Mouse (Mus musculus) NIH3T3 (cell line): ENCODE measurements around the gene Ppox.

Experiments used
- DNase-seq: peaks from one replicate; pipeline ENCODE4 v3.0.0-alpha.2; 2012; ENCODE audit warnings: low read depth

Ppox gene

DNA sequence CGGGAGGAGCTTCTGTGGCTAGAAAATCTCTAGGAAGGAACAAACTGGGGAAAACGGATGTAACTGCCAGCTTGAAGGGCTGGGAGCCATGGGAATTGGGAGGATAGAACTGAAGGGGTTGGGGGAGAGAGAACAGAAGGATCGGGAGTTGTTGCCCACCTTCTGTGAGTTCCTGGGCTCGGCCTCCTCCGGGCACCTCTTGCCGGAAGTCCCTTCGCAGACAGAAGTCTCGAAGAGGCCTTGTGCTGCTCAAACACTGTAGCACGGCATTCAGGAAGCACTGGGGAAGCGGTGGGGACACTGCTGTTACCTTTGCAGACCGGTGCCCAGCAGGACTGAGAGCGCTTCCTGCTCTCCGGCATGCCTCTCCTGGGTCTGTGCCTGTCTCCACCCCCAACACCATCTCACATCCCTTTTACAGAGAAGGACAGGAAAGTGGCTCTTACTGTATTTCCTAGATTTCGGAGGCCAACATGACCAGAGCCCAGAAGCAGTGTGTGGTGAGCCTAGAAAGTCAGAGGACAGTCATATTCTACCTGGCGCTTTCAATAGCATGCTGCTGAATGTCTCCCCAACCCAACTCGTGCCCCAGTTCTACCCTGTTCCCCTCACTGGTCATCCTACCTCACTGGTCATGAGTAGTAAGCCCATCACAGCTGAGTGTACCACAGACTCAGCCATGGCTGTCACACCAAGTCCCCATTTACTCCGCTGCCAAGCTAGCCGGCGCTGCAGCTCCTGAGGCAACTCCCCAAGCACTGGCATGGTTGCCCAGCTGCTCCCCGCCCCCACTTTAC, 4.3 kb upstream of the Ppox start:
- DNase-seq, result no peak

DNA sequence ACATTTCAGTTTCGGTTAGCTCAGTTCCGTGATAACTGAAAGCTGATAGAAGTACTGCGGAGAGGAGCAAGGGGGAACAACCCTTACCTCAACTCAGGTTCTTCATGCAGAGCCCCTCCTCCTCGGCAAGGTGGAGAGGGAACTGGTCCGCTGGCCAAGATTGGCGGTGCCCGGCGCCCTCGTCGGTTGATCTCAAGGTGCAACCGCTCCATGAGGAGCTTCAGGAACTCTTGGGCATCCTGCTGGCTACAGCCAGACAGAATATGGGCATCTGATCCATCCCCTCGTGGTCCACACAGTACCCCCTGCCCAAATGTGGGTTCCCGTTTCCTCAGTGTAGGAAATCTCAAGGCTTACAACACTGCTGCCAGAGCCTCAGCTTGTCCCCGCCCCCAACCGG, 3.5 kb upstream of the Ppox start:
- DNase-seq, result no peak

DNA sequence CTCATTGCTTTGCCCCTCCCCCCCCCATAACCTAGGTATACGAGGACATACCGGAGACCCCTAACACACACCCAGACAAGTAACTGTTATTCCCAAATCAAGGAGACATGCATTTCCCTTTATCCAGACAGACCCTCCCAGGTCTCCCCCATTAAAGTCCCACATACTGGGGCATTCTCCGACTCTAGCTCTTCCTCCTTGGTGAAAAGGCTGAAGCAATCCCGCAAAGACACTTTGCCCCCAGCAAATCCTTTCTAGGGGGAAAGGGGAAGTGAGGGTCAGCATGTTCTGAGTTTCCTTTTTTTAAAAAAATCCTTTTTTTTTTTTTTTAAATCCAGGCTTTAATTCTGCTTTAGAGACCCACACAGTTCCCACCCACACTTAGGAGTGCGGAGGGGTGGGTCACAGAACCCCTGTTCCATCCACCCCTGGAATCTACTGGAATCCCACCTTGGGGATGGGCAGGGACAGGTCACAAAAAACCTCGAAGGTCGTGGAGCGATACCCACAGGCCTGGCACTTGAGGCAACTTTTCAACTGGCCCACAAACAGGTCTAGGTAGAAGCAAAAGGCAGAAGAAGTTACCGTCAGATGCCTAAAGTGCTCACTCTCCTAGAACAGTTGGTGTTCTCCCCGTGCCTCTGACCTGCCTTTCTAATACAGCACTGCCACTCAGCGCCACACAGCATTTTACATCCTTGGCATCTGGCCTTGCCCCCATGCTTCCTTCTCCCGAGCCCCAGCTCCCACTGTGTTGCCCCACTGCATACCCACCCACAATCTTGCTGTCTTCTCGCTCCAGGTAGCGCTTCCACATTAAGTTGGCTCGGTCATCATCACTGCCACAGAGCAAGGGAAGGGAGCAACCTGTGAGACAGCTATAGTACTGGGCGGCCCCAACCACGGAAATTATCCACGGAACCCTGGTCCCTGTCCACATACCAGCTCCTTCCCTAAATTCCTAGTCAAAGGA, 2.5 kb upstream of the Ppox start:
- DNase-seq, result no peak

DNA sequence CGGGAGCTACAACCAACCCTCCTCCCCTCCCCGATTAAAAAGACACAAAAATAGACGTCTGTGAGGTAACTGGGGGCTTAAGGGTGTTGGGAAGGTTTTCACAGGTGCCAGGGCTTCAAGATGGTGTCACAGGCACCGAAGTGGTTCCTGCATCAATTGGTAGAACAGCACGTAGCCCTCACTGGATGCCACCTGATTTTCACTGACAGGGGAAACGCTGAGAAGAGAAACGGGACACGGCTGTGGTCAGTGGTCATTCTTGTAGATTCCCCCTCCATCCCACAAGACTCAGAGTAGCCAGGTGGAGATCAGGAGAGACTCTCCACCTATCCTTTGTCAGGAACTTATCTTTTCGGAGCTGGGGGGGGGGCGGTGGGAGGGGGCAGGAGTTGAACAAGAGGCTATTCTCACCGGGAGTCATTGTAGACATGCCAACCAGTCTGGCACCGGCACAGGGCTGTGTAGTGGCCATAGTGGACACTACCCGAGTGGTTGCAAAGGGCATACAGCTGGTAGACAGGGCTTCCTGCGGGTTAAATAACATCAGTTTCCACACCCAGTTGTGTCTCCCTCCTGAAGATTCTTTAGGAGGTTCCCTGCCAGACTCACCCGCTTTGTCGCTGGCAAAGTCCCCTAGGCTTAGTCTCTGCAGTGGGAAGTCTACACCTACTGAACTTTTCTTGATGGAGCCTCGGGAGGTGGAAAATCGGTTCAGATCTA, 1.3 kb upstream of the Ppox start:
- no peak for DNase-seq

DNA sequence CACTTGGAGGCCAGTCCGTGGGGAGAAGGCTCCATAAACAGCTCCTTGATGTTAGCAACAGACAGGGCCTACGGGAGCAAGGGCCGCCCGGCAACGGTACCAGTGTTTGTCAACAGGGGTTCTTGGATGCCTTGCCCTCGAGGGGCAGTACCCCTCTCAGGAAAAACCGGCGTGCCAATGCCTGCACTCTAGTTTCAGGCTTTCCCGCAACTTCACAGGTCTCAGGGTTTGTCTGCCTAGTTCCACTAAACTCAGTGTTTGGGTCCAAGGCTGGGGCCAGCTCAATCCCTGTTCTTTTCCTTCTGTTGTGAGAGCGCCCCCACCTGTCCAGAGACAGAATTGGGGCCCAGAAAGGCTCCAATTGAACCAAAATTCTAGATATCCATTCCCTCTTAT, 540 bp upstream of the Ppox start:
- DNase-seq, result peak; percentile 93

DNA sequence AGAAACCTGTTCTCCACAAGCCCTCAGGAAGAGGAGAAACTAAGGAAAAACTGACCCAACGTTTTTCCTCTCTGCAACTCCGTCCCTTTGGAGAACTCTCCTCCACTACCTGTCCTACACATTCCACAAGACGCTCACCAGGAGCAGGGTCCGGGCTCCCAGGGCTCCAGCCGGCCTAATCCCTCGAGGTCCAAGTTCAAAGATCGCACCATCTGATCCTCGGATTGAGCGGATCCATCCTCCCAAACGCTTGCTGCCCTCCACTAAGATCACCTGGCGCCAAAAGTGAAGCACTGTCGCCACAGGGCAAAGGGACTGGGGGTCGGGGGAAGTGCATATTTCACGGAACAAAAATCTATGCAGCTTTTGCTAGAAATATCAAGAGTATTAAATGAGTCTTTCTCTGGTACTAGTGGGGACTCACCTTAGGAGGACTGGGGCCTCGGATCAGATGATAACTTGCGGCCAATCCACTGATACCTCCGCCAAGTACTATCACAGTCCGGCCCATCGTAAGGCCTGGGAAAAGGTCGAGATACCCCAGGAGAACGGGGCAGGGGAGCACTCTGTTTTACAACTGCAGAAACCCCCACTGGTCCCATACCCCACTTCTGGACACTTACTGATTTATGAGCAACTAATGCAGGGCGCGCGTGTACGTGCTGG, 603 bp downstream of the Ppox start:
- no peak for DNase-seq

DNA sequence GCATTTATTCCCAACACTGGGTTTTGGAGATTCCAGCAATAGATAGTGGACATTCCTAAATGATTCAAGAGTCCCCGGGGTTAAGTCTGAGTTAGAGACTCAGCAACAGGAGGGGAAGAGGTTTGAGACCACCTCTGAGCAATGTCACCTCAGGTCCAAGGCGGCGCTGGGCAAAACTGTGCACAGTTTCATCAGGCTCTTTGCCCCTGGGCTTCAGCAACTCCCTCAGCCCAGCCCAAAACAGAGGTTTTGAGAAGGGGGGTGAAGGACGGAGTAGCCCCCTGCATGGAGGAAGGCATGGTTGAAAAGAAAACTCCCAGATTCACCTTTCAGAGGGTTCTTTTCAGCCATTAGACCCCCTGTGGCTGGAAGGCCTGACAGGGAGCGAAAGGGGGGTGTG, 1.3 kb downstream of the Ppox start:
- no peak for DNase-seq

DNA sequence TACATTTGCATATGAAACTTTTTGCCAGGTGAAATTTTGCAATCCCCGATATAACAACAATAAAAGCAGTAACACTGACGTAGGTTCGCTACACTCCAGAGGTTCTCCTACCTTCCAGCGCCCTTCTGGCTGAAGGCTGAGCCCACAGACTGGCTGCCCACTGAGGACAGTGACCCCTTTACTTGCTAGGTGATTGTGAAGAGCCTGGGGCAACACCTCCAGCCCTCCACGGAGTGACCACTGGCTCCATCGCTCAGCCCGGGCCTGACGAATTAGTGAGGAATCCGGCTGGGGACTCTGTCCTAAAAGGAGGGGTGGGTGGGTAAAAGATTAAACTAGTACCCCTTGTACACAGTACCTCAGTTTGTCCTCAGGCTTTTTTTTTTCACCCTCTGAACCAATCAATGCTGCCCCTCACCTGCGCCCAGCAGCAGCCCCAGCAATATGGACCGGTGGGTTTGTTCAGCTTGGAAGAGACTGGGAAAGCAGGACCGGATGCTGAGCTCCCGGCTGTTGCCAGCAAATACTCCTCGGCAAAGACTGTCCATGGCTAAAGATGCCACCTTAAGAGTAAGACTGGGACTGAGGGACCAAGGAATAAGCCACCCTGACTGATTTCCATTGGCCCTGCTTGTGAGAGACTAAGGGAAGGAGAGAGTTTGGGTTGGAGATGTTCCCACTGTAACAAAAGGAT, 1.8 kb downstream of the Ppox start:
- no peak for DNase-seq

DNA sequence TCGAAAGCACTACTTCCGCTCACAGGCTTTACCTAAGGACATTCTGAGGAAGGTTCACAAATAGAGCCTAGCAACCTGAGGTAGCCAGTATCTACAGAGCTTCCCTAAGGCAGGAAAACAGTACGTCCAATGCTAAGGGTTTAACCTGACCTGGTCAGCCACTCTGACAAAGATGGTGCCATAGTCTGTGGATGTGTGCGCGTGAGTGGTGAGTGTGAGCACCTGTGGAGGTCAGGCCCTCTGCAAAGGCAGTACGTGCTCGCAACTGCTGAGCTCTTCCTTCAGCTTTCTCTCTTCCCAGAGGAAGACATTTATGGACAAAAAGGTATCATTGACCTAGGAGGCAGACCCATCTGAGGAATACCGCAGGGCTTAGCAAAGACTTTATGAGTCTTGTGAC, 2.5 kb downstream of the Ppox start:
- no peak for DNase-seq

DNA sequence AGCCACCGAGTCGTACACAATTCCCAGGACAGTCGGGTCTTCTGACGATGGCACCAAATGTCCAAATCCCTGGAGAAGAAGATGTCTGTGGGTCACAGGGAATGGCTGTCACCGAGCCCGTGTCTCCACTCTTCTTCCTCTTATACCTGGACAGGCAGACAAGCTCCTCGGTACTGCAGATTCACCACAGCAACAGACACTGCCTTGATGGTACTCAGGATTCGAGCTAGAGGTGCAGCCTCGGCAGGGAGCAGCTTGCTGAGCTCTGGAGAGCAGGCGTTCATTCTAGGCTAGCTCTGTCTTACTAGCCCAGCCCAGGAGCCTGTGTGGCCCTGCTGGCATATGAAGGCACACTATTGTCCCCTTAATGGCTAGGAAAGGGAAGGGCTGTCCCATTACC, 3.2 kb downstream of the Ppox start:
- DNase-seq, result no peak

DNA sequence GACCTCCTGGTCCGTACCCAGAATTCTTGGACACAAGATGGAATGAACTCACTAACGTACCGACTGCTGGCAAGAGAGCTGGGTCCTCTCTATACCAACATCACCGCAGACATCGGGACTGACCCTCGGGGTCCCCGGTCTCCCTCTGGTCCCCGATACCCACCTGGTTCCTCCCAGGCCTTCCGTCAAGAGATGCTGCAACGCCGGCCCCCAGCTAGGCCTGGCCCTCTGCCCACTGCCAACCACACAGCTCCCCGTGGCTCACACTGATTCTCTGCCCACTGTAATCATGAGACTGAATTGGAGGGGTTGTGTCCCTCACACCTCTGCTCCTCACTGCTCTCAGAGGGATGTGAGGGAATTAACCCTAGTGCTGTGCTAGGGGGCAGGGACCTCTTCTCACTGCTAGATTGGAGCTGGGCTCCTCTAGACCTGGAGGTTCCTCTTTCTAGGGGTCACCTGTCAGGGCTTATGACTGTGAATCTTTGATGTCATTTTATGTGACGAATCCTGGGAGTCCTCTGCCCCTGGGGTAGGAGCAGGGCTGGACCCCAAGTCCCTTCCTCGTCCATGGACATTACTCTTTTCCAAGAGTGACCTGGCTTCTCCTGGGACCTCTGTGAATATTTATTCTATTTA, 4.8 kb downstream of the Ppox start:
- DNase-seq, result no peak

DNA sequence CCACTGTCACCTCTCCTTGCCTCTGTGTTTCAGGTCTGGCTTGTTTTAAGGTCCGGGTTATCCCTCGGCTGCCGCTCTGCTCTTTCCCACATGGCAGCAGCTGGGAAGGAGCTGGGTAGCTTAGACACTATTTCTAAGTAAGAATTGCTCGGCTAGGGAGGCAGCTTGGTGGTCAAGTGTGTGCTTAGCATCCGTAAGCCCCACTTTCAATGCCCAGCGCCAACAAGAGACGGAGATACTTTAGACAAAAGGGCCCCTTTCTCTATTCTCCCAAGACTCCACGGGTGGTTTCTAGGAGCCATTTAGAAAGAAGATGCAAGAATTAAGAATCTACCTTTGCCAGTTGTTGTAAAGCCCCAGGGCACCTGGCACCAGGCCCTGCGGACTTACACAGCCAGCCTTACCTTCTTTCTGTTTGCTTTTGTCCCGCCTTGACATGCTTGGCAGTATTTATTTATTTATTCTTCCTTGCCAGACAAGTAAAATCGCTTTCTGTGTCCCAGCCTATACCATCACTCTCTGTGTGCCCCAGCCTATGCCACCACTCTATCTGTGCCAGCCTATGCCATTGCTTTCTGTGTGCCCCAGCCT, 5.7 kb downstream of the Ppox start:
- no peak for DNase-seq

DNA sequence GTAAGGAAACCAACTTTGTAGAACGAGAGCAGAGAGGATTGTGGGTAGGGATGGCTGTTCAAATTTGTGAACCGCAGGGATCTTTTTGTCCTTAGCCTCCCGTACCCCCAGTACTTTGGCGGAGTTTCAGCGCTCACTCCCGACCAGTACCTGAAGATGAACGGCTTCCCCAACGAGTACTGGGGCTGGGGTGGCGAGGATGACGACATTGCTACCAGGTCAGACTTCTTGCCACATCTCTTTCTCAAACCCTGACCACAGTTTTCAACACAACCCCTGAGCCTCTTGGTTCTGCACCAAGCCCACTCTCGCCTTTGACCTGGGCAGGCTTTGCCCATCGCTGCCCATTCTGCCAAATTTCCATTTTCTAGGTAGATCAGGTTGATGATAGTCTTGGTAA, 6.8 kb downstream of the Ppox start:
- no peak for DNase-seq

DNA sequence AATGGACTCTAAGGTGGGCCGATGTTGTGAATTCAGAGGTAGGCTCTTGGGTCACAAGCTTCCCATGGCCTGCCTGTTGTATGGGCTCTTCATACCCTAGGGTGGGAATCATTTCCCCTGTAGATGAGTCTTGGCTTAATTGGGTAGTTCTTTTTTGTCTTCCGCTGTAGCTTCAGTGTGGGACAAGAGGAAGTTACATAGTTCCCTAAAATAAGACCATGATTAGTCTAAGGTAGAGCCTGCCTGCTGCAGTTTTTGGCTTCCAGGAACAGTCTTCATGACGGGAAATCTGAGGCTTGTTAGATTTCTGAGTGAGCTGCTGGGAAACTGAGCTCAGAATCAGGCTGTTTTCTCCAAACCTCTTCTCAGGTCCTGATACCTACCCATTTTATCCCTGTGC, 8.9 kb downstream of the Ppox start:
- no peak for DNase-seq

DNA sequence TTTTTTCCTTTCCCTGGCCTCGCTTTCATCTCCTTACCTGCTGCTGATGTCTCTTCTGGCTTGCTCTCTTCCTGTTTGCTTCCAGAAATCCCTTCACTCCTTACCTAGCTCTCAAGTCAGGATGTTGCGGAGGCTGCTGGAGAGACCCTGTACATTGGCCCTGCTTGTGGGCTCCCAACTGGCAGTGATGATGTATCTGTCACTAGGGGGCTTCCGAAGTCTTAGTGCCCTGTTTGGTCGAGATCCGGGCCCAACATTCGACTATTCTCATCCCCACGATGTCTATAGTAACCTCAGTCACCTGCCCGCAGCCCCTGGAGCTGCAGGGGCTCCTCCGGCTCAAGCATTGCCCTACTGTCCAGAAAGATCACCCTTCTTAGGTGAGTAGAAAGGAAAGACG, 9.4 kb downstream of the Ppox start:
- DNase-seq, result no peak

DNA sequence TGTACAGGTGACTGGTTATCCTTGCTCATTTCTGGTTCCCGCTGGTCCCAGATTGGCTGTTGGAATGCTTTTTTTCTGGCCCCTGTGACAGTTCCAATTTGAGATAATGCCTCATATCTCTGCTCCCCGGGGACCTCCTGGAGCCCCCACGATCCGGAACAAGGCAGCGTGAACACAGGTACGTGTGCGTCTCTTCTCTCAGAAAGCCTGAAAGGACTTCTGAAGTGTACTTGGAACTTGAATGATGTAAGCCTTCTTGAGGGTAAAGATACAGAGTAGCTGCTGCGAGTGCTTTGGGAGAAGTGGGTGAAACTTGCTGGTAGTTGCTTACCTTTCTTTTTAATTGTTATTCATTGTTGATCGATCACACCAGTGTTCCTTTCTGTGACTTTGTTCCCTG, 9.8 kb downstream of the Ppox start:
- DNase-seq, result no peak

DNA sequence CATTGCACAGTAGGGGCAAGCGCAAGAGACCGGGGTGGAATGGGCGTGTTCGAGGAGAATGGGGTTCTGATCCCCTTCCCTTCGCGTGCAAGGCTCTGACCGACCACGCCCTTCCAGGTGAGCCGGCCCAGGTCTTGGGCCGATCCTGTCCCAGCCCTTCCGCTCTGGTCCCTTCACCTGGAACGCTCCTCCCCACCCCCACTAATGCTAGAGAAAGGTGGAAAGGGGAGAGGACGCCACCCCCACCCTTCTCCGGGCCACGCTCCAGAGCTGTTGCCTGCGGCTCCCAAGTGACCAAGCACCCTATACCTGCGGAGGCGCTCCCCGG, 10.4 kb downstream of the Ppox start:
- DNase-seq, result no peak

DNA sequence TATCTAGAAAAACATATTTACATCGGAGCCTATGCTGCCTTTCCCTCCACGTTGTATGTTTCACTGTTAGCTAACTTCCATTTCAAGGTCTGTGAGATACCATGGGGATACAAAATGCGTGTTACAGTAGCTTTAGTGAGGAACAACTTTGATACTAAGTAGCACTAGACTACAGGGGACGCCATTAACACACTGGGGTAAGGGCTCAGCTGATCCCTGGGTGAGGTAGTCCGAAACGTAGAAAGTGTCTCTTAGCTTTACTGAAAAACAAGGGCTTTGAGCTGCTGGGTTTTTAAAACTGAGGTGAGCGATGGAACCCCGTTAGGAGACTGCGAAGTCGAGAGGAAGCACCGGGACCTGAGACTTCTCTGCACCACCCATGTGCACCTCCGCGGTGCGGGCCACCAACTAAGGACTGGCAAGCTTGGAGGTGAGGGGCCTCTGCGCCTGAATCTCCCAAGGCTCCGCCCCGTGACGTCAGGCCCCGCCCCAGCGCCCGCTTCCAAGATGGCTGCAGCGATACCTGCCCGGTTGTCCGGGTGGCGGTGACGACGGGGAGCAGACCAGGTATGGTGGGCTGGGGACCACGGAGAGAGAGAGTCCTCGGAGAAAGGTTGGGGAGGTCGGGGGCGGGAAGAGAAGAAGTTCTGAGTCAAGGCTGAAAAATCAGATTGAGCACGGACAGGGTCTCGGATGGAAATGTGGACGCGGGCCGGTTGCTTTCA, 11.0 kb downstream of the Ppox start, which contains the start of gene B4galt3:
B4galt3 (plus strand) TSS at position 481 of the 725 bp plus-strand sequence.
- DNase-seq, result peak; percentile 92

DNA sequence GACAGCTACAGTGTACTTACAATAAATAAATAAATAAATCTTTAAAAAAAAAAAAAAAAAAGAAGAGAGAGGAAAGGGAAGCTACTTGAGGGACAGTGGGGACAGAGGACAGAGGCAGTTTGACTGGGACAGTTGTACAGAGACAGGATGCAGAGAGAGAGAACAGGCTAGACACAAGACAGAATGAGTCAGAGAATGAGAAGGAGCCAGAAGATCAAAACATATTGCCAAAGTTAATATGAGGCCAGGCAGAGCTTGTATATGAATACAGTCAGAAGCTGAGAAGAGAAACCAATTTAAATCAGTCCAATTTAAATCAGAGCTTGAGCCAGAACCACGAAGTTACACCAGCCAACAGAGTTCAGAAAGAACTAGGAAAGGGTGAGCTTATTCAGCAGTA, 12.6 kb downstream of the Ppox start:
- peak; percentile 69 for DNase-seq
